Mouse (Mus musculus): Measurements from ENCODE around the gene 4933411K16Rik. TPM values are rescaled to one million over a fixed set of nuclear protein-coding genes. Genes with fewer than 3 reads are reported as not detected.

4933411K16Rik gene
- polyA plus RNA-seq (2014; fragmentation: Nextera tagmentation; extraction: Ambion mirVana): 0.15 TPM in 1 of 2 replicates, not detected in the other

DNA sequence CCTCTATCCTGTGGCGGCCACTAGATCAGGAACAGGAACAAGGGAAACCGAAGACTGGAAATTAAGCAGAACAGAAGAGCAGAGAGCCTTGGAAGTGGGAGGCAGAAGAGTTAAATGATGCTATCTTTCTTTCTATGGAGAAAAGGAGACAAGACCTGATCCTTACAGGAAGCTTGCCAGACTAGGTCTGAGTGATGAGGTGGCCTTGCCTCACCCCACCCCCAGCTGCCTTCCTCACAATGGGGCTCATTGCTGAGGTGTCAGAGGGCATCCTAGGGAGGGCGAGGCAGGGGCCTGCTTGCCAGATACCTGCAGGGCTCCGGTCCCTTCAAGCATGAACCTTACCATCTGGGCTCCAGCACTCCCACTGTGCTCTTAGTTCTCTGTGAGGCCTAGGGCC lies at the start of gene 4933411K16Rik:
Gene 4933411K16Rik, plus strand, starts transcription at position 301 of the 400 bp plus-strand sequence.
- ATAC-seq (ENCODE audit: low read depth): no peak

GRCm38 (mm10) chr19:42004258-42004657 lies 47.8 kb upstream of the 4933411K16Rik start:
- Histone ChIP-seq H3K27me3 (ENCODE audit: control insufficient read depth, insufficient read depth, low read length) (no peaks in the 10 kb centered on the region), H3K9ac (replicated peaks; ENCODE audit: low read depth, low read length) (no peak overlapping the region), H3K4me1 (ENCODE audit: control insufficient read depth, insufficient read depth, low read length) (no peaks in the 10 kb centered on the region), H3K36me3 (ENCODE audit: control insufficient read depth, insufficient read depth, low read length) (no peaks in the 10 kb centered on the region), H3K4me3 (ENCODE audit: low read depth, low read length) (no peak overlapping the region), H3K27ac (ENCODE audit: low read depth, low read length) (no peak overlapping the region), H3K9me3 (ENCODE audit: control insufficient read depth, low read length) (no peaks in the 10 kb centered on the region), H3K4me2 (ENCODE audit: low read depth, low read length) (no peak overlapping the region)
- 87% methylated on average over 6 of the region's 6 CpGs for WGBS
- no peak for ATAC-seq (ENCODE audit: low read depth)

More for the DNA sequence above, at the start of gene 4933411K16Rik:
- Histone ChIP-seq H3K9ac (replicated peaks; ENCODE audit: low read depth, low read length) (no peak within 1 kb of the TSS), H3K27me3 (ENCODE audit: control insufficient read depth, insufficient read depth, low read length) (no peaks in the 10 kb centered on the region), H3K4me3 (ENCODE audit: low read depth, low read length) (no peak within 1 kb of the TSS), H3K4me2 (ENCODE audit: low read depth, low read length) (no peak within 1 kb of the TSS), H3K4me1 (ENCODE audit: control insufficient read depth, insufficient read depth, low read length) (no peaks in the 10 kb centered on the region), H3K27ac (ENCODE audit: low read depth, low read length) (no peak within 1 kb of the TSS), H3K36me3 (ENCODE audit: control insufficient read depth, insufficient read depth, low read length) (no peaks in the 10 kb centered on the region), H3K9me3 (ENCODE audit: control insufficient read depth, low read length) (no peaks in the 10 kb centered on the region)
- 77% methylated on average over 4 of the region's 4 CpGs for WGBS

DNA sequence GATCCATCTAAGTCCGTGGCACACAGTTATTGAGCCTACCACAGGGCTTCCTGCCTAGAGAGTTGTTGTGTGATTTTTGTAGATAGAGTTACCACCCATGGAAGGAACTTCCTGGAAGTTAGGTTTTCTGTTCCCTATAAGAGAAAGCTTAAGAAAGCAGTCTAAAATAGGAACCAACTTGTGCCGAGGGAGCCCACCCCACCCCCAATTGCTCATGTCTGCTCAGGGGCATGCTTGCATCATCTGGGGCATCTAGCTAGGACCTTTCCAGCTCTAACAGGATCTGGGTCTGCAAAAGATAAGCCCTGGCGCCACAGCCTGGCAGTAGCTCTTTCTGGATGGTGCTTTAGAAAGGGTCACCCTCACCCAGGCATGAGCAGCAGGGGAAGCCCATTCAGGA lies 46.4 kb upstream of the 4933411K16Rik start:
- Histone ChIP-seq H3K27ac (ENCODE audit: low read depth, low read length) (no peak overlapping the region), H3K4me2 (ENCODE audit: low read depth, low read length) (no peak overlapping the region), H3K9ac (replicated peaks; ENCODE audit: low read depth, low read length) (no peak overlapping the region), H3K27me3 (ENCODE audit: control insufficient read depth, insufficient read depth, low read length) (no peaks in the 10 kb centered on the region), H3K36me3 (ENCODE audit: control insufficient read depth, insufficient read depth, low read length) (no peaks in the 10 kb centered on the region), H3K4me3 (ENCODE audit: low read depth, low read length) (no peak overlapping the region), H3K9me3 (ENCODE audit: control insufficient read depth, low read length) (no peaks in the 10 kb centered on the region), H3K4me1 (ENCODE audit: control insufficient read depth, insufficient read depth, low read length) (no peaks in the 10 kb centered on the region)
- ATAC-seq (ENCODE audit: low read depth): no peak
- 86% methylated on average over 3 of the region's 3 CpGs for whole genome bisulfite sequencing

GRCm38 (mm10) chr19:42006568-42006967 lies 45.5 kb upstream of the 4933411K16Rik start:
- H3K27me3 ChIP-seq (ENCODE audit: control insufficient read depth, insufficient read depth, low read length): no peaks in the 10 kb centered on the region
- WGBS: 61% methylated on average over 8 of the region's 8 CpGs
- no peaks in the 10 kb centered on the region for H3K9me3 ChIP-seq (ENCODE audit: control insufficient read depth, low read length)
- H3K4me2 ChIP-seq (ENCODE audit: low read depth, low read length): no peak overlapping the region
- H3K4me3 ChIP-seq (ENCODE audit: low read depth, low read length): no peak overlapping the region
- no peak overlapping the region for H3K9ac ChIP-seq (replicated peaks; ENCODE audit: low read depth, low read length)
- no peak for ATAC-seq (ENCODE audit: low read depth)
- no peaks in the 10 kb centered on the region for H3K36me3 ChIP-seq (ENCODE audit: control insufficient read depth, insufficient read depth, low read length)
- no peak overlapping the region for H3K27ac ChIP-seq (ENCODE audit: low read depth, low read length)
- no peaks in the 10 kb centered on the region for H3K4me1 ChIP-seq (ENCODE audit: control insufficient read depth, insufficient read depth, low read length)

DNA sequence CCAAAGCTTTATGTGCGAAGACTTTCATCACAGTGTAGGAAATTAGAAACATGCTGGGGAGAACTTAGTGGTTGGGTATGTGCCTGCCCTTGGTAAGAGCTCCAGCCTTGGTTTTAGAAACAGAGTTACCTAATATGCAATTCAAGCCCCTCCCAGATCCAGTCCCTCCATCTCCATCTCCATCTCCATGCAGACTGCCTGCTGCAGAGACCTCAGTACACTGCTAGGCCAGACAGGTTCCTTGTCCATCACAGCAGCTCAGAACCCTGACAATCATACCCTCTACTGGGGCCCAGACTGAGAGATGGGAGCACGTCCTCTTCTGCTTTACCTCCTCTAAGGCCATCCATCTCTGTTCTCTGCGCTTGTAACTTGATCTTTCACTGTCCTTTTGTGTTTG lies 43.5 kb upstream of the 4933411K16Rik start:
- Histone ChIP-seq H3K27me3 (ENCODE audit: control insufficient read depth, insufficient read depth, low read length) (no peaks in the 10 kb centered on the region), H3K9me3 (ENCODE audit: control insufficient read depth, low read length) (no peaks in the 10 kb centered on the region), H3K27ac (ENCODE audit: low read depth, low read length) (no peak overlapping the region), H3K4me3 (ENCODE audit: low read depth, low read length) (no peak overlapping the region), H3K4me2 (ENCODE audit: low read depth, low read length) (no peak overlapping the region), H3K9ac (replicated peaks; ENCODE audit: low read depth, low read length) (no peak overlapping the region), H3K4me1 (ENCODE audit: control insufficient read depth, insufficient read depth, low read length) (no peaks in the 10 kb centered on the region), H3K36me3 (ENCODE audit: control insufficient read depth, insufficient read depth, low read length) (no peaks in the 10 kb centered on the region)
- no peak for ATAC-seq (ENCODE audit: low read depth)
- 56% methylated on average over 3 of the region's 3 CpGs for WGBS

GRCm38 (mm10) chr19:42009067-42009466 lies 43.0 kb upstream of the 4933411K16Rik start:
- H3K9ac ChIP-seq (replicated peaks; ENCODE audit: low read depth, low read length): no peak overlapping the region
- H3K4me2 ChIP-seq (ENCODE audit: low read depth, low read length): no peak overlapping the region
- H3K9me3 ChIP-seq (ENCODE audit: control insufficient read depth, low read length): no peaks in the 10 kb centered on the region
- no peaks in the 10 kb centered on the region for H3K4me1 ChIP-seq (ENCODE audit: control insufficient read depth, insufficient read depth, low read length)
- no peak overlapping the region for H3K4me3 ChIP-seq (ENCODE audit: low read depth, low read length)
- 58% methylated on average over 7 of the region's 7 CpGs for WGBS
- no peak for ATAC-seq (ENCODE audit: low read depth)
- H3K27me3 ChIP-seq (ENCODE audit: control insufficient read depth, insufficient read depth, low read length): no peaks in the 10 kb centered on the region
- no peaks in the 10 kb centered on the region for H3K36me3 ChIP-seq (ENCODE audit: control insufficient read depth, insufficient read depth, low read length)
- no peak overlapping the region for H3K27ac ChIP-seq (ENCODE audit: low read depth, low read length)

GRCm38 (mm10) chr19:42010436-42010835 lies 41.6 kb upstream of the 4933411K16Rik start:
- Histone ChIP-seq H3K27me3 (ENCODE audit: control insufficient read depth, insufficient read depth, low read length) (no peaks in the 10 kb centered on the region), H3K36me3 (ENCODE audit: control insufficient read depth, insufficient read depth, low read length) (no peaks in the 10 kb centered on the region), H3K4me1 (ENCODE audit: control insufficient read depth, insufficient read depth, low read length) (no peaks in the 10 kb centered on the region), H3K4me2 (ENCODE audit: low read depth, low read length) (no peak overlapping the region), H3K9ac (replicated peaks; ENCODE audit: low read depth, low read length) (no peak overlapping the region), H3K9me3 (ENCODE audit: control insufficient read depth, low read length) (no peaks in the 10 kb centered on the region), H3K4me3 (ENCODE audit: low read depth, low read length) (no peak overlapping the region), H3K27ac (ENCODE audit: low read depth, low read length) (no peak overlapping the region)
- WGBS: 59% methylated on average over 4 of the region's 4 CpGs
- no peak for ATAC-seq (ENCODE audit: low read depth)

DNA sequence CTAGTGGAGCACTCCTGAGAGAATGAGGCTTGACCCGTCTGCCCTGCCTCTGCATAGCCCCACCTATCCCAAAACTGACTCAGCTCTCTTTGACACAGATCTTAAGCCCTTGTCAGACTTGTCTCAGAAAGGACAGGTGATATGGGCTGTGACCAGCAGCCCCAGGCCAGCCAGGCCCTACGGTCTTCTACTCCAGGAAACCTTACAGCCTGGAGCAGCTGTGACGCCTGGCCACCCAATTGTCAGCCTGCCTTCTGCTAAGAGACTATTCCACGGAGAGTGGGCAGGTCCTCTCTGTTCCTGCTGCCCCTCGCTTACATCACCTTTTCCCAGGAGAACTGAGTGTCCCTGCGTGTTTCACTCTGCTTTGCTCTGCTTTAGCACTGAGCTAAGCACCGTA lies 40.9 kb upstream of the 4933411K16Rik start:
- Histone ChIP-seq H3K4me2 (ENCODE audit: low read depth, low read length) (no peak overlapping the region), H3K9me3 (ENCODE audit: control insufficient read depth, low read length) (no peaks in the 10 kb centered on the region), H3K4me3 (ENCODE audit: low read depth, low read length) (no peak overlapping the region), H3K36me3 (ENCODE audit: control insufficient read depth, insufficient read depth, low read length) (no peaks in the 10 kb centered on the region), H3K9ac (replicated peaks; ENCODE audit: low read depth, low read length) (no peak overlapping the region), H3K27me3 (ENCODE audit: control insufficient read depth, insufficient read depth, low read length) (no peaks in the 10 kb centered on the region), H3K4me1 (ENCODE audit: control insufficient read depth, insufficient read depth, low read length) (no peaks in the 10 kb centered on the region), H3K27ac (ENCODE audit: low read depth, low read length) (no peak overlapping the region)
- ATAC-seq (ENCODE audit: low read depth): no peak
- WGBS: 83% methylated on average over 7 of the region's 7 CpGs

DNA sequence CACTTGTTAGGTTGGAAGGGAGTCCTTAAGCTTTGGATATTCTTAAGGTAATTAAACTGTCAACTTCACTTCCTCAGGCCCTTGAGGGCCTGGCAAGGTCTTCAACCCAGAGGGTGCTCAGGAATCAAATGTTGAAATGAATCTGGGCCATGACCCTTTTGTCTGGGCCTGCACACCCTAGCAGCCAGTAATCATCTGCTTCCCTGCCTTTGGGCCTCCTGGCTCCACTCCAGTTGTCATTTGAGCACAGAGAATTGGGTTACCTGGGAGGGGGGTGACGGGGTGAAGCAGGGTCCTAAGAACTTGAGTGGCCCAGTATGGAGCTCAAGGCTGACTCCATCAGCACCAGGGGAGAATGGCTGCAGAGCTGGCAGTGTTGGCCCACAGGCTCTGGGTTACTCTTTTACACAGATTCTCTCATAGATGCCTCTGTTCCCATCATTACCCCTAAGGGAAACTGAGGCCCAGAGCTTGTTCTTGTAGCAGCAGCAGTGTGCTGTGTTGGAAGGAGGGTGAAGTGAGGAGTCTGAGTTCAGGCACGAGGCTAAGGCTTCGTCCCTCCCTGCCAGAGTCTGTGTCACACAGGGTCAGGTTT lies 37.7 kb upstream of the 4933411K16Rik start:
- Histone ChIP-seq H3K9me3 (ENCODE audit: control insufficient read depth, low read length) (no peaks in the 10 kb centered on the region), H3K36me3 (ENCODE audit: control insufficient read depth, insufficient read depth, low read length) (no peaks in the 10 kb centered on the region), H3K27ac (ENCODE audit: low read depth, low read length) (no peak overlapping the region), H3K27me3 (ENCODE audit: control insufficient read depth, insufficient read depth, low read length) (no peaks in the 10 kb centered on the region), H3K4me3 (ENCODE audit: low read depth, low read length) (no peak overlapping the region), H3K4me1 (ENCODE audit: control insufficient read depth, insufficient read depth, low read length) (0 out of 2 replicates have a peak, but pooled peaks cover 2% of the 10 kb centered on the region), H3K4me2 (ENCODE audit: low read depth, low read length) (no peak overlapping the region), H3K9ac (replicated peaks; ENCODE audit: low read depth, low read length) (no peak overlapping the region)
- WGBS: 89% methylated on average over 3 of the region's 3 CpGs
- no peak for ATAC-seq (ENCODE audit: low read depth)

All from neural tube, embryonic 14.5 days (tissue).